Mouse (Mus musculus): Measurements from ENCODE around the gene Tex52. TPM values are rescaled to one million over a fixed set of nuclear protein-coding genes. Genes with fewer than 3 reads are reported as not detected.

Gene Tex52
- polyA plus RNA-seq, 1 experiment, result 0.21 TPM

DNA sequence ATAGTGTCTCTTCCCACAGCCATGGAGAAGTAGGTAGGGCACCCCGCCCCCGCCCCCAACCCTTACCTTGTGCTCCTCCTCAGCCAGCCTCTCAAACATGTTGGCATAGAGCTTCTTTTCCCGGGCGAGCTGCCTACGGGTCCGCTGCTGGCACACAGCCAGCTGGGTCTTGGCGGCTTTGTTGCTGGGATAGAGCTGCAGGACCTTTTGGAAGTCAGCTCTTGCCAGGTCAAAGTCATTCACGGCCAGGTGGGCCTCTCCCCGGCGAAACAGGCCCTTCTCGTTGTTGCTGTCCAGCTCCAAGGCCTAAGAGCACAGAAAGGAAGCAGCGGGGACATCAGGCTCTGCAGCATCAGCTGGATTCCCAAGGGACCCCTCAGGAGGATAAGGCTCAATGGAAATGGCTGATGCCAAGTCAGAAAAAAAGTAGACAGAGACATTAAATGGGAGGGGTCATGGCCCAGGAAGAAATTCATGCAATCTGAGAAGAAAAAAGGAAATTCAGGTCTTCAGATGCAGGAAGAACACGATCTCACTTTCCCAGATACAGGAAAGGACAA is 57.2 kb downstream of the Tex52 start:
- Histone ChIP-seq H3K79me3 (ENCODE audit: low read depth) (peaks cover 28% of the 10 kb centered on the region), H3K79me2 (ENCODE audit: control insufficient read depth, insufficient read depth) (peaks cover 33% of the 10 kb centered on the region), H3K36me3 (ENCODE audit: control insufficient read depth, insufficient read depth) (peaks cover 82% of the 10 kb centered on the region), H3ac (ENCODE audit: control insufficient read depth, insufficient read length, low read depth) (no peak overlapping the region), H3K4me3 (ENCODE audit: insufficient read depth, poor library complexity, severe bottlenecking) (no peak overlapping the region), H3K27me3 (ENCODE audit: control insufficient read depth, insufficient read depth, insufficient read length) (no peaks in the 10 kb centered on the region)
- no peak for TF ChIP-seq CEBPB (IDR thresholded peaks at IDR 0.05; ENCODE audit: low read depth)

DNA sequence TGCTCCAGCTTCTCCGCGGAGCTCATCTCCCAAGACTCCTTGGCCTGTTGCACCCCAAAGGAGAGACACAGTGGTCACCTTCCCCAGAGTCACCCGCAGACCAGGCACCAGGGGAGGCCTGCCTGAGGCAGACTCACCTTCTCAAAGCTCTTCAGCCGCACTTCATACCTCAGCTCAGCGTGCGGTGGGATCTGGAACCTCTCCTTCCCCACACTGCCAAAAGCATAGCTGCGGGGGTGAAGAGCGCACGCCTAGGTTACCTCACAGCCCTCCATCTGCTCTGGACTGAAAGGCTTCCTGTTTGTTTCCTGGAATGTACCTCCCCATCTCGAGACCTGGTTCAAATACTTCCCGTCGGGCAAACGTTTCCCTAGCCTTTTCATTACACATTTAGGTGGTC is 58.3 kb downstream of the Tex52 start:
- Histone ChIP-seq H3K36me3 (ENCODE audit: control insufficient read depth, insufficient read depth) (peaks cover 82% of the 10 kb centered on the region), H3K79me2 (ENCODE audit: control insufficient read depth, insufficient read depth) (peaks cover 43% of the 10 kb centered on the region), H3K79me3 (ENCODE audit: low read depth) (peaks cover 35% of the 10 kb centered on the region), H3K27me3 (ENCODE audit: control insufficient read depth, insufficient read depth, insufficient read length) (no peaks in the 10 kb centered on the region), H3K4me3 (ENCODE audit: insufficient read depth, poor library complexity, severe bottlenecking) (no peak overlapping the region), H3ac (ENCODE audit: control insufficient read depth, insufficient read length, low read depth) (no peak overlapping the region)
- TF ChIP-seq MYOG (IDR thresholded peaks at IDR 0.05; ENCODE audit: control insufficient read depth, extremely low read depth, insufficient read length) (no peak), CTCF (IDR thresholded peaks at IDR 0.05; ENCODE audit: control insufficient read depth, insufficient read depth, insufficient read length) (no peak), CEBPB (IDR thresholded peaks at IDR 0.05; ENCODE audit: low read depth) (no peak), MYOD1 (IDR thresholded peaks at IDR 0.05; ENCODE audit: control insufficient read depth, insufficient read length, low read depth) (no peak), USF1 (IDR thresholded peaks at IDR 0.05; ENCODE audit: low read depth) (no peak), MAX (IDR thresholded peaks at IDR 0.05) (no peak), FOSL1 (IDR thresholded peaks at IDR 0.05; ENCODE audit: insufficient read depth, low read length, poor library complexity, severe bottlenecking) (no peak)

Other genes with a start within 250 kb of the Tex52 start
- 57.6 TPM for gene Tspan9, start 231.9 kb upstream of the Tex52 start, polyA plus RNA-seq (2012; fragmentation: generic; extraction: Trizol)
- 9.1 TPM for gene Tead4, start 74.6 kb upstream of the Tex52 start, polyA plus RNA-seq (2012; fragmentation: generic; extraction: Trizol)
- 19.0 TPM for gene Tulp3, start 19.6 kb upstream of the Tex52 start, polyA plus RNA-seq (2012; fragmentation: generic; extraction: Trizol)
- gene Rhno1, start 12.5 kb upstream of the Tex52 start, polyA plus RNA-seq (2012; fragmentation: generic; extraction: Trizol), result 39.9 TPM
- gene Foxm1, start 12.5 kb upstream of the Tex52 start, polyA plus RNA-seq (2012; fragmentation: generic; extraction: Trizol), result 60.4 TPM
- gene Gm44596, start within 50 bp of the Tex52 start, polyA plus RNA-seq (2012; fragmentation: generic; extraction: Trizol), result not detected
- 0.51 TPM for gene Nrip2, start 23.8 kb downstream of the Tex52 start, polyA plus RNA-seq (2012; fragmentation: generic; extraction: Trizol)
- 28.9 TPM for gene Itfg2, start 49.5 kb downstream of the Tex52 start, polyA plus RNA-seq (2012; fragmentation: generic; extraction: Trizol)
- gene Fkbp4, start 63.2 kb downstream of the Tex52 start, polyA plus RNA-seq (2012; fragmentation: generic; extraction: Trizol), result 399 TPM
- gene Pzp, start 151.3 kb downstream of the Tex52 start, polyA plus RNA-seq (2012; fragmentation: generic; extraction: Trizol), result not detected
- gene A2ml1, start 206.2 kb downstream of the Tex52 start, polyA plus RNA-seq (2012; fragmentation: generic; extraction: Trizol), result not detected
- gene Klrb1a, start 248.1 kb downstream of the Tex52 start, polyA plus RNA-seq (2012; fragmentation: generic; extraction: Trizol), result not detected